Mouse (Mus musculus): ENCODE measurements around the gene Zfp597.

DNA sequence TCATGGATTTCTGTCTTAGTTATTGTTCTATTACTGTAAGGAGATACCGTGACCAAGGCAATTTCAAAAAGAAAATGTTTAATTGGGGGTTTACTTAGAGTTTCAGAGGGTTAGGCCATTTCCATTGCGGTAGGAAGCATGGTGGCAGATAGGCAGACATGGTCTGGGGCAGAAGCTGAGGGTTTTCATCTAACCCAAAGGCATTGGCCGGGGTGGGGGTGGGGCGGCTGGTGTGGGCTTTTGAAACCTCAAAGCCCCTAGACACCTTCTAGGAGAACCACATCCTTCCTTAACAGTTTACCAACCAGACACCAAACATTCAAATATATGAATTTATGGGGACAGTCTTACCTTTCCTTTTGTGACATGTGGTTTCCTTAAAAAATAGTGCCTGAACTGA is 25.1 kb downstream of the Zfp597 start:
- no peak for TF ChIP-seq CTCF (IDR thresholded peaks at IDR 0.05; ENCODE audit: control insufficient read depth, insufficient read depth, low read length)
- TF ChIP-seq POLR2A (IDR thresholded peaks at IDR 0.05; ENCODE audit: borderline replicate concordance, control insufficient read depth, low read depth, low read length): no peak
